Mouse (Mus musculus) MN1 (cell line): ENCODE results near the gene Otulin.

Source experiments
- DNase-seq: peaks from one replicate; pipeline ENCODE4 v3.0.0-alpha.2; 2016; ENCODE audit warnings: low spot score

Otulin gene

DNA sequence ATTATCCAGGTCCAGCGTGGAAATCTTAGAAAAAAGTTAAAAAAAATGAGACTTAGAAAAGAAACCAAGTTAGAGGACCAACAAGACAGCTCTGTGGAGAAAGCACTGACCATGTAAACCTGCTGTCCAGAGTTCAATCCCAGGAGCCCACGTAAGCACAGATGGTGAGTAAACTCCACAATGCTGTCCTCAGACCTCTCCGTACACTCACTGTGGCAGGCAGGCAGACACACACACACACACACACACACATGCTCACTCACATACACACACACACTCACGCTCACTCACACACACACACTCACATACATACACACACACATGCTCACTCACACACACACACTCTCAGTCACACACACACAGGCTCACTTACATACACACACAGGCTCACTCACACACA lies 17.2 kb downstream of the Otulin start:
- no peak for DNase-seq

DNA sequence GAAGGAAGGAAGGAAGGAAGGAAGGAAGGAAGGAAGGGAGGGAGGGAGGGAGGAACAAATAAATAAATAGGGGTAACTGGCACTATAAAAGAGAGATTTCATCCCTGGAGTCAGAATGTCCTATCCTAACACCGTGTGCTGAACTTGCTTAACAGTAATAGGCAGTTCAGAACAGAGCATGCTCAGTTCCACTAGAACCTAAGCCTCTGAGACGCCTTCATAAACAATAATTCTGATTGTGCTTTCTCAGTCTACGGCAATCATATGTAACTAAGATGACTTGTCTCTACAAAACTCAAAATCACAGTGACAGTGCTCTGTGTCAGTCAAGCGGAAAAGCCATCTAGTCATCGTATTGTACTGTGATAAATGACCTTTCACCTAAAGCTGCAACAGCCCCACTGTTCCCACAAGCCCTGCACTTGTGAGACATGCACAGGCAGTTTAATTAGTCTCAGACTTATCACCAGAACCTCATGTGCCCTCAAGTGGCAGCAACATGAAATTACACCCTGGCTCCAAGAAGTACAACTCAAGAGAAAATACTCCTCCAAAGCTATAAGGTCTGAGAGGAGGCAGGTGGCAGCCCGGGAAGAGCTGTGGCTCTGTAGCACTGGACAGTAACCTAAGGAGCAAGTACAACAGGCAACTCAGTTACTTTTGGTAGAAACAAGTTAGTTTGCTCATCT lies 17.8 kb downstream of the Otulin start:
- peak; percentile 72 for DNase-seq

DNA sequence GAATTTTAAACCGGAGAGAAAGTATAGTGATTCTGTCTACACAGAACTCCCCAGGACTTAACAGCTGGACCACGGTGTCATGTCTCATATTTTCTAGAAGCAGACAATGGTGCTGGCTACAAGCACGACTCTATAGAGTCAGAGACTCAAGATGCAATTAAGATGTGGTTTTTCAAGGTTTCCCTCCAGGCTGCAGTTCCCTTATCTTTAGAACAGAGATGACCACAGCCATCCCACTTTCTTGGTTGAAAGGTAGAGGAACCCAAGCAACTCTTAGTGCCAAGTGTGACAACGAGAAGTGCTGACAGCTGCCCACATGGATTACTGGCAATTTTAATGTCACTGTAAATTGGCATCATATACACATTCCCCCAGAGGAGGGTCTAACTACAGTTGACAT lies 20.9 kb downstream of the Otulin start:
- no peak for DNase-seq

DNA sequence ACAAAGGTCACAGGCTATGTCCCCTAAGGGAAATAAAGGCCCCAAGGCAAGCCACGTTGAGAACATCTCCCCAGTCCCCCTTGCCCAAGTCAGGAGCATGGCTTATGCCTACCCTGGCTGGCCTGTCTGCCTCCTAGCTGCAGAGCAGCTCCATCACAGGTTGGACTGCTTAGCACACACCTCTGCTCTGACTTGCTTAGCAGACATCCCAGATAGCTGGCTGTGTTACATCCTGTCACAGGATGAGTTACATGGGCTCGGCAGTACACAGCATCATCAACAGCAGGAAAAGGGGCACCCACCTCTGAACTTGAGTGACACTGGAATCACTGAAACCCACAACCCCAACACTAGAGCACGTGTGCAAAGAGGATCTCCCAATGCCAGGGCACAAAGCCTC lies 25.2 kb downstream of the Otulin start:
- DNase-seq: no peak

DNA sequence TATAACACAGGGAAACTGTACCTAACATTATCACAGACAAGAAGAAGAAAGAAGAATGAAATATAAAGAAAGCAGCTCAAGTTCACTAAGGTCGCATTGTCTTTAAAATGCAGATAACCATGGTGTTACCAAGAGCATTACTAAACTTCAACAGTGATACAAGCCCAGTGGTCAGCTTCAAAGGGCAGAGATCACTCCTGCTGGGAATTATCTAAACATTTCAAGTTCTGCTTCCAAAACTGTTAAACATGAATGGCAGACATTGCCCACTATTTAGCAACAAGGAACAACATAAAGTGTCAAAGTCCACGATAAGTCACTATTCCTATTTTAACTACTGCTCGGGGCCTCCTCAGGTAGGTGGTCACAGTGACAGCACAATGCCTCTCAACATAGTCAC lies 25.9 kb downstream of the Otulin start:
- no peak for DNase-seq

DNA sequence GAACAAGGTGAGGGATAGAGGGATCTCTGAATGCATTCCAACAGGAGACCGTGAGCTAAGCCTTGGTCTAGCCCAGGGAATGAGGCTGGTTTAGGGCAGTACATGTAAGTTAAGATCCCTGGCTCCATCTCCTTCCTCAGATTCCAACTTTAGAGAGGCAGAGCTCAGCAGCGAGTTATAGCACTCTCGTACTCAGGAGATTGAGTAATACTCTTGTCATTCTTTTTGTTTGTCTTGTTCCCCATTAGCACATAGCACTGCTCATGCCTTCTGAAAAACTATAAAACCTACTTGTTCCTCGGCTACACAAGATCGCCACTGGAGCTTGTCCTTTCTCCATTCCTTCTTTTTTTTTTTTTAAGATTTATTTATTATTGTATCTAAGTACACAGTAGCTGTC lies 30.0 kb downstream of the Otulin start:
- no peak for DNase-seq

DNA sequence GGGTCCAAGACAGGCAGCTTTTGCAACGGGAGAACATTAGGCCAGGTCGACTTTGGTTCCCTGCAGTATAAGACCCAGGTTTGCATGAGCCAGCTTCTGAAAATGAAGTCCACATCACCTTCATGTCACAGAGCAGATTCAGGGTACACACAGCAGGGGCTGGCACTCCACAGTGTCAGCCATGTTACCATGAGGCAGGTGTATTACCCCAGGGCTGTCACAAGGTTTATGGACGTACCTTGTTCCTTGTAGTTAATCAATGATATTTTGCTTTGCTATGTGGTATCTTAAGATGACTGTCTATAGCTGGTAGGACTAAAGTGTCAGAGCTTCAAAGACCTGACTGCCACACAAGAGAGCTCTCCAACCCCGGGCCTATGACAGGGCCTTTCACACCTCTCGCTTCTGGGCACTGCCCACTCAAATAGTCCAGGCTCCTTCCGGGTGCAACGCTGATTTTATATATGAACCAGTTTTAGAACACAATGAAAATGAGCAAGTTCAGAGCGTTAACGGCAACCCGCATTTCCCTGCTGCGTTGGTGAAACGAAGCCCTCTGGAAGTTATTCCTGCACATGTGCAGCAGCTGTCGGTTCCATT lies 31.6 kb downstream of the Otulin start:
- DNase-seq: no peak

DNA sequence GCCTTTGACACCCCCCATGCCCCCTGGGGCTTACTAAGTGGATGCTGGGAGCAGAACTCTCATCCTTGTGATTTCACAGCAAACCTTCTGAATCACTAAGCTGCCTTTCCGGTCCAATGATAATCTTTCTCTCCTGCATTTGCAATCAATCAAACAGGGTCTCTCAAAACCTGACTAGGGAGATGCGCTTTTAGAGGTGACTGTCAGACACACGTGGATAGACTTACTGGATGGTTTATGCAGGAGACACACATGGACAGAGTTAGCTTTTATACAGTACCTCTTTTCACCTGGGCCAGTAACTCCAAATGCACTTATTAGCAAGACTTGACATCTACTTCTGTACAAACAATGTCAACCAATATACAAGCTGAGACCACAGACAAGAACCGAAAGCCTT lies 33.0 kb downstream of the Otulin start:
- no peak for DNase-seq

DNA sequence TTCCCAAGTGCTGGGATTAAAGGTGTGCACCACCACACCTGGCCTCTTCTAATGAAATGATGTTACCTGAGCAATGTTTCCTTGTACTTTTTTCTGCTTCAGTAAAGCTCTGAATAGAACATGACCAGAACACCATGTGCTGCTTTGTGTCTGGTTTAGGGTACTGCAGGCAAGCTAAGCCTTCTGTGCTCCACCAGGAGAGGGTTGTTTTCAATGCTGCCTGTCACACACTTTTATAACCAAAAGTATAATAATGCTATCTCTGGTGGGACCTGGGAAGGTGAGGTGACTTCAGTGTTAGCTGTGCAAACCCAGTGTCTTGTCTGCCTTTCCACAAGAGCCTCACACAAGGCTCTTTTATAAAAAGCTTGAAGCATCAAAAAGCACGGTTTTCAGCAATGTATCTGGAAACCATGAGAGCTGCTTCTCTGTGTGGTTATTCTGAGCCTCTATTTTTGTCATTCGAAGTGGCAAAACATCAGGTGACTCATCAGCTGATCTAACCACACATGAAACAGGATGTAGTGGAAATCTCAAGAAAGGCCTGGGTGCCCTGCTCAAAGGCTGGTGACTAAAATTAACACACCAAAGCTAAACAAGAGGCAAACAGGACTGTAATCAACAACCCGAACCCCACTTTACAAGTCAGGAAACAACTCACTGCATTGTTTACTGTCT lies 33.9 kb downstream of the Otulin start:
- DNase-seq: no peak

DNA sequence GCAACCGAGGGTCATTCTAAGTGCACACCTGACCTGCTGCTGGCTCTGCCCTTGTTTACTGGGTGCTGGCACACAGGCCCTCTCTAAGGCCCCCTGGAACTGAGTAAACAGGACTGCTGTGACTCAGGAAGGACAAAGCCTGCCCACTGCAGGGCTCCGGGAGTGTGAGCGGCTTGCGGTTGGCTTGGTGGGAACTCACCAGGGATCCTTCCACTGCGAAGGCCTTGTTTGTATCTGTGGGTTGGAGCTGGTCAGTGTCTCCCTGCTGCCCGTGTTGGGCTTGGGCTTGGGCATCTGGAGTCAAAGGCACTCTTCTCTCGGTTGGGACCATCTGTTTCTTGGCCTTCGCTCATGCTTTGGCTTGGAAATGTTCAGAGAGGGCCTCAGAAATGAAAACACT lies 34.9 kb downstream of the Otulin start:
- no peak for DNase-seq

DNA sequence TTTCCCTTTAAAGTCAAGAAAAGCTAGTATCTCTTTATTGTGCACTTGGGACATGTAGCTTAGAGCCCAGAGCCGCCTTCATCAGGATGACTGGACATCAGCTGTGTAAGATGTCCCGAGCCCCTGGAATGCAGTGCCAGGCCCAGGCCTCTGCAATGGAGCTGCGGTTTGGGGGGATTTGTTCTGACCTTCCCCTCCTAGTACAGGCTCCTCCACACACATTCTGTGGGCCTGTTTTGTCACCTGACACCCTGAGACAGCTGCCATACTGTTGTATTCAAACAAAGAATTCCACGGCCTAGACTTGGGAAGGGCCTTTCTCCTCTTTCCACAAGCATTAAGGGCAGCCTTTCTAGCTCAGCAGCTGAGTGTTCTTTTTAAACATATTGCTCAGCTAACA lies 35.5 kb downstream of the Otulin start:
- DNase-seq: no peak

DNA sequence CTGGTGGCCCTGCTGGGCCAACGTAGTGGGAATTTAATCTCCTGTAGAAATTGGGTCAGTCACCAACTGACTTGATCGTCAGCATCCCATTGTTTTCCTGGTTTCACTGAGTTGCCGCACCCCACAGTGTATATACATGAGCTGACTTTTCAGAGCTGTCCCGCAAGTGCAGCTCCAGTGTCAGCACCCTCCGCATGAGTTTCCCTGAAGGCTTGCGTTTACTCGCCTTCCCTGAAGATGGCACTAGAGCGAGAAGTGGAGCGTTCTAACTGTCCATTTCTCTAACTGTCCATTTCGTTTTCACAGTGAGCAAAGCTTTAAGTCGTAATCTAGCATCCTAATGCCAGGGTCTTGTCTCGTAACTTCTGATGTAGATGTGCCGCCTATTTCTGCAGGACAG lies 36.8 kb downstream of the Otulin start:
- DNase-seq: no peak

DNA sequence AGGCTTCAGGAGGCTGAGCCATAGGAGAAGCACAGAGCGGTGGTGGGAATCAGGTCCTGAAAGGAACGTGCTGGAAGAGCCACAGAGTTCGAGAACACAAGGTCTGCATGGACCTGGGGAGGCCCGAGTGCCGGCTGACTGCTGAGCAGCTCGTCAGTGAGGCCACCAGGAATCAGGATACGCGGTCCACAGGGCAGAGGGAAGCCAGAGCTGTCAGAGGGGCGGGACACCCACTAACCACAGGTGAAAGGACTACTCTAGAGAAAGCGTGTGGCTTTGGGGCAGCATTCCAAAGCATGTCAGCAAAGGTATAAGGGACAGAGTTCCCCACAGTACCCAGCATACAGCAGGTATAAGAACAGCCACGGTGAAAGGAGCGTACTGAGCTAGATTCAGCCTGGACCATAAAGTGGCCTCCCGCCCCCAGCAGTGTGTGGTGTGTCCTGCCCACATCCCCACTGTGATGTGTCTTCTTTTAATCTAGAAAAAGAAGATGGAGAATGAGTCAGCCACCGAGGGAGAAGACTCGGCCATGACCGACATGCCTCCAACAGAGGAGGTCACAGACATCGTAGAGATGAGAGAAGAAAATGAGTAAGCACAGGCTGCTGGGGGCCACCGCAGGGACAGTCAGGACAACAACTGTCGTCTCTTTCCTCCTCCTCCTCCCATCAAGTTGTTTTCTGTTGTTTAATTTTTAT lies 37.7 kb downstream of the Otulin start:
- no peak for DNase-seq

DNA sequence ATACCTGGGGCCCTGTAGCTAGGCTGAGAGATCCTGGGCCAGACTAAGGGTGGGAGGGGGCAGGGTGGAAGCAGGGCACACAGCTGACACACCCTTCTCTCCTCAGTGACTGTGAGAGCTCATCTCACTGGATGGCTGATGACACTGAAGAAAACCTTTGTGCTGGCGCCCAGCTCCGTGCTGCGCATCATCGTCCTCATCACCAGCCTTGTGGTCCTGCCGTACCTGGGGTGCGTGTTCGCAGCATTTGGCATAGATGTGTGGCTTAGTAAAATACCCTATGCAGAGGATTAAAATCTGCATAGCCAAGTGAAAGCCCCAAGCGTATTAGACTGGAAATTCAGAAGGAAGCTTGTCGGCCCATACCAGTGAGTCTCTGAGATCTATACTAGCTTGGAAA lies 39.7 kb downstream of the Otulin start:
- no peak for DNase-seq

DNA sequence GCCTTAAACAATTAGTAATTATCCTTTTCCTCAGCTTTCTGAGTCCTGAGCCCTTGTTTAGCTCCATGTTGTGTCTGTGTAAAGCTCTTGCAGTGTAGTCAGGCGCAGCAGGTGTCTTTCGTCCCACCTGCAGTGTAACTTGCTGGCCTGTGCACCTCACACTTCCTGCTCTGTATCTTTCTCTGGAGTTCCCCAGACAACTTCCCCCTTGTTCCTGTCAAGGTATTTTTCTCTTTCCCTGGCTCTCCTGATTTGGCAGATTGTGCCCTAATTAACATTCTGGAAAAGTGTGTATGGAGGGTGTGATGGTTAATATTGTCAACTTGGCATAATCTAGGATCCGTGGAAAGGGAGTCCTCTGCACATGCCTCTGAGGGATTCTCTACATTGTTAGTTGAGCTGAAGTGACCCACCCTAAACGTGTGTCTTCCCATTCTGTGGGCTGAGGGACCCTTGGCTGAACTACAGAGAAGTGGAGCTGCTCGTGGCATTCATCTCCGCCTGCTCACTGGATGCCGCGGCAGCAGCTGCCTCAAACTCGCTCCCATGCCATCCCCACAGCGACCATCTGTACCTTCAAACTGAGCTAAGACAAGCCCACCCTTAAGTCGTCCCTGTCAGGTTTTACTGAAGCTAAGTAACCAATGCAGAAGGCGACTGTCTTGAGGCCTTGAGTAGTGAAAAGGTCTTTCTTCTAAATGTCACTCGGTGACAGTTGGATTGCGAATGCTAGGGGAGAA lies 42.2 kb downstream of the Otulin start:
- DNase-seq: no peak

DNA sequence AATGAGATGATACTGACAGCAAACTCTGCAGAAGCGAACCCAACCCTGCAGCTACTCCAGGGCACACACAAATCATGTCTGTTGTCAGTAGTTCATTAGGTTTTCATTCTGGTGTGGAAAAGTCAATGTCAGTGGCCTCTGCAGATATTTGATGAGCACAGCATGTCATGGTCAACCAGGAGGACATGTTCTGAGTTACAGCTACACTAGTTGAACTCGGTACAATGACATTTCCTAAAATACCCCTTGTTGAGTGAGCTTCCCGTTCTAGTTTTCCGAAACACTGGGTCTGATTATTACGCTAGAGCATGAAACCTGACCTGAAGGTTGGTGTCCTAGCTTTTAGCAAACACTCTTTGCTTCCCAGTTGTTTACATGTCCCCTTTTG lies 44.4 kb downstream of the Otulin start:
- no peak for DNase-seq

DNA sequence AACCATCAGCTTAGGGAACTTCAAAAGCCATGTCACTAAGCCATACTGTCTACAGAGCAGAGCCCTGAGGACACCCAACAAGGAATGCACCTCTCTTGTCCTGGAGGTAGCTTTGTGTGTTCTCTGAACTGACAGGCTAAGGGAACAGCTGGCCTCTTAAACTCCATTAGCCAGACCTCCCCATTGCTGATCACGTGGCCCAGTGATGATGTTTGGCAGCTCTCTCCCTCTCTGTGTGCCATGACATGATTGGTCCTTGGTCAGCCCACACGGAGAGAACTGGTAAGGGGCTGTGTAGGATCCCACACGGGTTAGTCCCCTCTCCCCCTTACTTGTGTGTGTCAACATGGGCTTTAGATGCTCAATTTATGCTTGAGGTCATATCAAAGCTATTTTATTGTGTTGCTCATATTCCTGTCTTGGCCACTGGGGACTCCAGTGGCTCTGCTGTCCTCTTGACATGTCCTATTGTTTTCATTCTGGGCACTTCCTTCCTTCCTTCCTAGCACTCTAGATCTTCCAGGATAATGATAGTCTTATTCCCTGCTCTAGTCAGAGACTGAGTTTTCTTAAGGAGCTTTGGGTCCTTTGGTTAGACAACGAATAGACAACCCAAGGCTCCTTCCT lies 44.9 kb downstream of the Otulin start:
- DNase-seq: no peak

DNA sequence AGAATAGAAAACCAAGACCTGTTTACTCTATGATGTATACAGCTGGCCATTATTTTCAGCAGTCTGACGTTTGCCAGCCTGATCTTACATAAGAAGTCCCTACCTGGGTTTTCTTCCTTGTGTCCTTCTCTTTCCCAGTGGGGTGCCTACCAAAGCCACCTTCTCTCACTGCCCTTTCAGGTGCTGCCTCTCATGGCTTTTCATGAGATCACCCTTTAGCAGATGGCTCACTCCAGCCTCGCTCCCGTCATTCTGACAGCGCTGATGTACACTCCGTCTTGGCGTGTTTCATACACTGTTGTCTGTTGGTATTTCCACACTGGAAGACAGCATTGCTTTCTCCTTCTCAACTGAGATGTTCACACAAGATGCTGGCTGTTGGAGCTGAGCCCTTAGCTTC lies 46.9 kb downstream of the Otulin start:
- no peak for DNase-seq

DNA sequence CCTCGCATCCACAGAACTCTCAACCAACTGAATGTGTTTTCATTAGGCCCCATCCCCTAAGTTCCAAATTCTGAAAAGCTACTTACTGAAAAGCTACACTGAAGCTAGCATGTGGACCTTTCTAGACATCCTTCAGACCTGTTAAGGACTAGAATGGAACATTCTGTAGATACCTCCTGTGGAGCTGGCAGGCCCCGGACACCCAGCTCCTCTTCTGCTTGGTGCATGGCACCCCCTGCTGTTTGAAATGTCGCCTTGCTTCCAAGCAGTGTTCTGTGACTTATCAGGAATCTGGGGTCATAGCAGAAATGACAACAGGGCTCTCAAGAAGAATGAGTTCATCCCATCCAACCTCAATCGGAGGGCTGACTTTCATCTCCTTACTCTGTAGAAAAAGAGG lies 47.5 kb downstream of the Otulin start:
- DNase-seq: peak; percentile 46

DNA sequence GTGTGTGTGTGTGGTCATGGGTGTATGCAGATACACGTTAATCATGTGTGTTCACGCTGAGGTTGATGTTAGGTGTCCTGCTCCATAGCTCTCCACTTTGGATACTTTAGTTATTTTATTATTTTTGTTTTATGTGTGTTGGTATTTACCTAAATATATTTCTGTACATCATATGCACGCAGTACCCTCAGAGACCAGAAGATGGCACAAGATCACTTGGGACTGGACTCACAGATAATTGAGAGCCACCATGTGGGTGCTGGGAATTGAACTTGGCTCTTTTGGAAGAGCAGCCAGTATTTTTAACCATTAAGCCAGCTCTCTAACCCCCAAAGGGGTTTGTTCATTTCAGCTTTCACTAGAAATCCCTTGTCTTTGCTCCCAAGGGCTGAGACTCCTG lies 48.1 kb downstream of the Otulin start:
- no peak for DNase-seq

DNA sequence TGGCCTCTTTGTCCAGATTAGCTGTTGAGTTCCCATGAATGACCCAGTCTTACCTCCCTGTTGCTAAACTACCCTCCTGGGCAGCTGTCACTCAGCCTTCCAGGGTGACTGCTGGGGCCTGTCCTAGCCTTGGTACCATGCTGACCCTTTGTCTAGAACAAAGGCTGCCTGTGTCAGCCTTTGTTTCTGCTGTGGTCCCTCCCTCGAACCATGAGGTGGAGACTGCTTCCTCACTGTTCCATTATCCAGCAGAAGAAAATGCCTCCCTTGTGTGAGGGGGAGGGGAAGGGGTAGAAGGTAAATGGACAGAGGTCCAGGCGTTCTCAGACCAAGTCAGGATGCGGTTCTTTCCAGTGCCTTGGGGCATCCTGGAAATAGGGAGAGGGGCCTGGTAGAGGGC lies 48.9 kb downstream of the Otulin start:
- no peak for DNase-seq

DNA sequence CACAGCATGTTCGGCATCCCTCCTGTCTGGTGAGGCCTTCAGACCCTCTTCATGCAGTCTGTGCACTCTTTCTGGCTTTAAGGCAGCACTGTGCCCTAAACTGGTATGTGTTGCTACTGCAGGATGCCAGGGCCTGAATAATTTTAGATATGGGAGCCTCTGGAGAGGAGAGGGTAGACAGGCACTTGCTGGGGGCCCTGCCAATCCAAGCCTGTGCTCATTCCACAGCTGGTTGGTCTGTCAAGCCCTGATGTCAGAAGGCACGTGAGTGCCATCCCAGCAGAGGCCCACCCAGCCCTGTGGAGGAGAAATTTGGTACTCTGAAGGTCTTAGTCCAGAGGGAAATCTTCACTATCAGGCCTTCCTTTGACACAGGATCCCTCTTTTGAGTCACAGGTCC lies 49.7 kb downstream of the Otulin start:
- DNase-seq: no peak
